Mouse (Mus musculus) layer of hippocampus, postnatal 14 days (tissue): ENCODE measurements around the gene Cdk8. TPM values are rescaled to one million over a fixed set of nuclear protein-coding genes. Genes with fewer than 3 reads are reported as not detected.
A peak's percentile ranks its signal among the peaks of the same experiment; 100 is the strongest.

Source experiments
- DNase-seq, 2 experiments: peaks; one replicate each; pipeline ENCODE4 v3.0.0; 2021 to 2022; ENCODE audit warnings: low spot score in 2 of 2, mixed read lengths in 1 of 2
- total RNA-seq, 2 experiments: library from RNA; stranded (reverse); gene quantifications; 2 replicates each; pipeline ENCODE4 v1.2.3; 2021

The Cdk8 gene
- total RNA-seq, 2 experiments from 2014 or later = 42.0 to 47.0 TPM

- DNase-seq = no peak
These were observed 46.5 kb downstream of the Cdk8 start for GRCm38 (mm10) chr5:146277513-146277912.

- no peak for DNase-seq
These were observed 49.0 kb downstream of the Cdk8 start for GRCm38 (mm10) chr5:146280012-146280411.

- DNase-seq = no peak
These were observed 50.3 kb downstream of the Cdk8 start for GRCm38 (mm10) chr5:146281241-146281818.

- DNase-seq = no peak
These were observed 51.0 kb downstream of the Cdk8 start for GRCm38 (mm10) chr5:146281884-146282579.

GRCm38 (mm10) chr5:146283899-146284298, 52.9 kb downstream of the Cdk8 start:
- no peak for DNase-seq

GRCm38 (mm10) chr5:146287416-146287815, 56.4 kb downstream of the Cdk8 start:
- no peak for DNase-seq

GRCm38 (mm10) chr5:146288048-146288501, 57.0 kb downstream of the Cdk8 start:
- no peak for DNase-seq

GRCm38 (mm10) chr5:146289921-146290320, 58.9 kb downstream of the Cdk8 start:
- DNase-seq = no peak

GRCm38 (mm10) chr5:146290446-146290845, 59.4 kb downstream of the Cdk8 start:
- DNase-seq = no peak

GRCm38 (mm10) chr5:146291560-146291959, 60.5 kb downstream of the Cdk8 start:
- DNase-seq = no peak

- DNase-seq = no peak
These were observed 62.1 kb downstream of the Cdk8 start for GRCm38 (mm10) chr5:146292896-146293680.

GRCm38 (mm10) chr5:146293919-146294700, 63.1 kb downstream of the Cdk8 start:
- no peak for DNase-seq

- DNase-seq = no peak
These were observed 63.8 kb downstream of the Cdk8 start for GRCm38 (mm10) chr5:146294834-146295233.

- no peak for DNase-seq
These were observed 67.9 kb downstream of the Cdk8 start for GRCm38 (mm10) chr5:146298807-146299519.

- DNase-seq = peak in 1 of 2 experiments; percentile 47
These were observed 68.5 kb downstream of the Cdk8 start for GRCm38 (mm10) chr5:146299520-146299870.

GRCm38 (mm10) chr5:146303470-146303869, 72.4 kb downstream of the Cdk8 start:
- DNase-seq = peak; percentile 61 to 71

GRCm38 (mm10) chr5:146307046-146307743, 76.2 kb downstream of the Cdk8 start:
- no peak for DNase-seq

GRCm38 (mm10) chr5:146307744-146308096, 76.7 kb downstream of the Cdk8 start:
- DNase-seq = no peak

GRCm38 (mm10) chr5:146314538-146314937, 83.5 kb downstream of the Cdk8 start:
- DNase-seq = no peak

GRCm38 (mm10) chr5:146315268-146315921, 84.4 kb downstream of the Cdk8 start:
- peak; percentile 21 to 65 for DNase-seq
